Mouse (Mus musculus): ENCODE results near the gene Timm17a. TPM values are rescaled to one million over a fixed set of nuclear protein-coding genes. Genes with fewer than 3 reads are reported as not detected.

The Timm17a gene
- polyA plus RNA-seq, 1 experiment from 2014 or later, result 176 TPM

Other genes starting within 250 kb of the Timm17a start
- 1.2 and 1.4 TPM in 2 replicates for gene Lgr6, start 208.5 kb downstream of the Timm17a start, polyA plus RNA-seq (2014; fragmentation: Nextera tagmentation; extraction: Ambion mirVana)
- 0.11 and 0.22 TPM in 2 replicates for gene Ptpn7, start 181.1 kb downstream of the Timm17a start, polyA plus RNA-seq (2014; fragmentation: Nextera tagmentation; extraction: Ambion mirVana)
- gene Arl8a, start 167.0 kb downstream of the Timm17a start, polyA plus RNA-seq (2014; fragmentation: Nextera tagmentation; extraction: Ambion mirVana), result 354 and 383 TPM in 2 replicates
- 0.68 and 1.5 TPM in 2 replicates for gene Gpr37l1, start 146.1 kb downstream of the Timm17a start, polyA plus RNA-seq (2014; fragmentation: Nextera tagmentation; extraction: Ambion mirVana)
- 0.09 and 0.14 TPM in 2 replicates for gene Elf3, start 55.2 kb downstream of the Timm17a start, polyA plus RNA-seq (2014; fragmentation: Nextera tagmentation; extraction: Ambion mirVana)
- 96.1 and 101 TPM in 2 replicates for gene Rnpep, start 29.7 kb downstream of the Timm17a start, polyA plus RNA-seq (2014; fragmentation: Nextera tagmentation; extraction: Ambion mirVana)
- 0.33 and 0.43 TPM in 2 replicates for gene Lmod1, start 11.0 kb upstream of the Timm17a start, polyA plus RNA-seq (2014; fragmentation: Nextera tagmentation; extraction: Ambion mirVana)
- 65.6 and 79.8 TPM in 2 replicates for gene Shisa4, start 61.5 kb upstream of the Timm17a start, polyA plus RNA-seq (2014; fragmentation: Nextera tagmentation; extraction: Ambion mirVana)
- 115 and 118 TPM in 2 replicates for gene Ipo9, start 116.7 kb upstream of the Timm17a start, polyA plus RNA-seq (2014; fragmentation: Nextera tagmentation; extraction: Ambion mirVana)

Data from hindbrain, embryonic 14.5 days (tissue).